Mouse (Mus musculus) adipocyte (in vitro differentiated cells): ENCODE measurements around the gene Fnbp1.

Source experiments
- DNase-seq: peaks from one replicate; pipeline ENCODE4 v3.0.0-alpha.2; 2016; ENCODE audit warnings: low spot score

Fnbp1 gene

DNA sequence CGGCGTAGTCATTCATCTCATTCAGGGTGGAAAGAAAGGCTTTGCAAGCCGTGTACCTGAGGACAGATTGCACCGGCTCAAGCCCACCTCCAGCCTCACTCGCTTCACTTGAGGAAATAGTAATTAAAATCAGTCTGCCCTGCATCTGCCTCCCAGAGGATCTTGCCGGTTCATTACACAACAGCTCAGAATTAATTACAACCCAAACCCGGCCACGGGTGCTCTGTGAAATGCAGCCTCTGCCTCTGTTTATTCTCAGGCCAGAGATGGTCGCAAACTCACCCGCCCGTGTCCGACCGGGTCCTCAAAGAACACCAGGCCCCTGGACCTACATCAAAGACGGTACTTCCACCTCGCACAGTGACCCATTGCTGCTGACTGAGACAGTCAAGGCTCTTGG is 45.7 kb downstream of the Fnbp1 start:
- no peak for DNase-seq

- no peak for DNase-seq
These were observed 47.2 kb downstream of the Fnbp1 start for GRCm38 (mm10) chr2:31094565-31094964.

DNA sequence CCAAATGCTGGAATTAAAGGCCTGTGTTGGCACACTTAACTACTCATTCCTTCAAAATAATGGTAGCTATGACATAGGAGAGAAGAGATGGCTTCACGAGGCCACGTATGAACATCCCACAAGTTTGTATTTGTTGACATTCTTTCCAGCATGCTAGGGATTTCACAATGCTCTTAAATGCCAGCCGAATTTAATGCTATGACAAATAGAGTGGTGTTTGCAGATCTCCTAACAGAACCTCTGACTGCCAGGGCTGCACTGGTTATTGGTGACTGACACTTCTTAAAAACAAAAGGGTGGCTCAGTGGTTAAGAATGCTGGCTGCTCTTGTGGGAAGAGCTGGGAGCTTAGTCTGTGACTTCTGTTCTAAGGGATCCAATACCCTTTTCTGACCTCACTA is 48.9 kb downstream of the Fnbp1 start:
- DNase-seq = no peak

GRCm38 (mm10) chr2:31091182-31091581 is 50.6 kb downstream of the Fnbp1 start:
- no peak for DNase-seq

- no peak for DNase-seq
These were observed 52.2 kb downstream of the Fnbp1 start for GRCm38 (mm10) chr2:31089607-31090006.

GRCm38 (mm10) chr2:31088871-31089270 is 52.9 kb downstream of the Fnbp1 start:
- no peak for DNase-seq

DNA sequence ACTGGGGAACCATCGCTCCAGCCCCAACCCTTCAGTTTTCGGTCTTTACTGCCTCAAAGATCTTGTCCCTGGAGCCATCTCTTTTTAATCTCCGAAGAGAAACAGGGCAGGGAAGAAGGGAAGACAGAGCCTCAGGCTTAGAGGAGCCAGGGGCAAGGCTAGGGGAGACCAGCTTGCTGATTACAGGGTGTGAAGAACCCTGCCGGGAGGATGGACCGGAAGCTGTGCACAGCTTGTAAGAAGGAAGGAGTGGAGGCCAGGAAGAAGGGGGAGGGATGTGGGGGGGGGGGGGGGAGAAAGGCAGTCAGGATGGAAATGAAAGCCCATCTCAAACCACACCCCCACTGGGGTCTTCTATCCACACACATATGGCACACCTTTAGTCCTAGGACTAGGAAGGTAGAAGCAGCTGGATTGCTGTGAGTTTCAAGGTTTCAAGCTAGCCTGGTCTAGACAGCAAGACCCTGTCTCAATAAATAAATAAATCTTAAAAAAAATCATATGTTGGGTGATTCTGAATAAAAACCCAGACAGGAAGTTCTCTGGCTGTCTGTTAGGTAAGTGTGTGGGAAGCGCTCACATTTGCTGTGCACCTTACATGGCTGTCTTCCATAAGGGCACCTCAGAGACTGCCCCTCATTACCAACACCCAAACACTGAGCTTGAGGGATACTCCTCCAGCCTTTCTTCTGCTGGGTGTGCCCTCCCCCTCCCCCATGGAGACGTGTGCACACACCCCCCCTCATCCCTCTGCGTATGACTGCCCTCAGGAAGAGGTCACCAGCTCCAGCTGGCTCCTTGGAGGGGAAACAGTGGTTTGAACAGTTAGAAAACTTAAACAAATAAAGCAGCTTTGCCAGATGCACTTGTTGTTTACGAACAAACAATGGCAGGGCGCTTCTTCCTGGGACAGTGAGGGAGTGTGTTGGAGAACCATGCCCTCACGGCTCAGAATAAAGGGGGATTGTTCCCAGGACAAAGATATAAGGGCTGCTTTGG is 53.8 kb downstream of the Fnbp1 start:
- no peak for DNase-seq

GRCm38 (mm10) chr2:31087085-31087484 is 54.7 kb downstream of the Fnbp1 start:
- no peak for DNase-seq

DNA sequence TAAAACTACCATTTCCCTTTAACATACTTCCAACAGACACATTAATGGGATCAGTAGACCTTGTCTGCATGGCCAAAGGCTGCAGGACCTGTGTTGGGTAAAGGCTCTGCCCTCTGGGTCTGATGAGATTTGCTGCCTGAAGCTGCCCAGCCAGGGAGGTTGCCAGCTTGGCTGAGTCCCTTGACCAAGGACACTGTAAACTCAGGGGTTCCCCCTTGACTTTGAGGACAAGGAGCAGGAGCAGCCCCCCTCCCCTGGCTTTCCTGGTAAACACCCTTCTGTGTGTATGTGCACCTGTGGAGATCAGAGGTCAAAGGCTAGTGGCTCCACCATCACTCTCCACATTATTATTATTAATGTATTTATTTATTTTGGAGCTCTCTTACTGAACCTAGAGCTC is 55.3 kb downstream of the Fnbp1 start:
- DNase-seq = no peak

- no peak for DNase-seq
These were observed 57.5 kb downstream of the Fnbp1 start for GRCm38 (mm10) chr2:31084169-31084850.

- no peak for DNase-seq
These were observed 58.4 kb downstream of the Fnbp1 start for GRCm38 (mm10) chr2:31083372-31083771.

DNA sequence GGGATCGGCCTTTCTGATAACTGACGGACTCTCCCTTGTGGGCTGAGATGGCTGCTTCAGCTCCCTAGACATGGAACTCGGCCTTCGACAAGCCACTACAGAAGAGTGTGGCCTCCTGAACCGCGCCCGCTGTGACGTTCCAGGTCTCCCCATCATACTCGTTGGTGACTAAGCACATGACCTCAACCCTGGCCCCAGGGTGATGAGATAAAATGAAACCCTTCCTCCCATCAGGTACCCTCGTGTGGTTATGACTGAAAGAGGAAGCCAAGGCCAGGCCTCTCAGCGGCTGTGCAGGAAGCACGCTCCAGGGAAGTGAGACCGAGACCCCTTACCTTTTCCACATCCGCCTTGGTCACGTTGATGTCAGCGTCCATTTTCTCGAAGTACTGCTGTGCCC is 59.2 kb downstream of the Fnbp1 start:
- DNase-seq = no peak

DNA sequence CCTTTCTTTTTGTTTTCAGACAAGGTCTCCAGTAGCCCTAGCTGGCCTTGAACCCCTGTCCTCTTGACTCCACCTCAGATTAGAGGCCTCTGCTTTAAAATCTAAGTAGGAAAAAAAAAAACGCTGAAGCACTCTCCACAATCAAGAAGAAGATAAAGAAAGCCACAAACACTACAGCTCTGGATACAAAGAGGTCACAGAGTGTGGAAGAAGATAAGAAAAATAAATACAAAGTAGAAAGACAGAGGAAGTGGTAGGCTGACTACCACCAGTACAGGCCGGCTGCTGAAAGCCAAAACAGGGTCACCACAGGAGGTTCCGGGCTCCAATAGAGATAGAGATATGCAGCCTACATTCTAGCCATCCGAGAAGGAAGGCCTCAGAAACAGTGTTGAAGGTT is 60.5 kb downstream of the Fnbp1 start:
- DNase-seq = no peak

DNA sequence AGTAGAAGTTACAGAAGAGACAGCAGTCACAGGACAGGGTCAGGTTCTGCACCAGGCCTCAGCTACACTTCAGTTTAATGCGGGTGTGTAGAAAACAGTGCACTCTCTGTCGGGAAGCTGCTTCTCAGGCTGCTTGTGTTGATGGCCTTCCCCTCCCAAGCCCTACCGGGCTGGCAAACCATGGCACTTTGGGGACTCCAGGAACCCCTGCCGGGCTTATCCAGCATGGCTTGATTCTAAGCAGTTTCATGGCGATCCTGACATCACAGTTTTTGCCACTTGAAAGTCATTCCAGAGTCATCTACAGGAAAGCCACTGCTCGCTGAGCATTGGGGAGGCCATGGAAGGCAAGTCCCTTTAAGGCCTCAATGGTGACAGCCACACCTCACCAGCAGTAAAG is 62.7 kb downstream of the Fnbp1 start:
- DNase-seq = no peak

DNA sequence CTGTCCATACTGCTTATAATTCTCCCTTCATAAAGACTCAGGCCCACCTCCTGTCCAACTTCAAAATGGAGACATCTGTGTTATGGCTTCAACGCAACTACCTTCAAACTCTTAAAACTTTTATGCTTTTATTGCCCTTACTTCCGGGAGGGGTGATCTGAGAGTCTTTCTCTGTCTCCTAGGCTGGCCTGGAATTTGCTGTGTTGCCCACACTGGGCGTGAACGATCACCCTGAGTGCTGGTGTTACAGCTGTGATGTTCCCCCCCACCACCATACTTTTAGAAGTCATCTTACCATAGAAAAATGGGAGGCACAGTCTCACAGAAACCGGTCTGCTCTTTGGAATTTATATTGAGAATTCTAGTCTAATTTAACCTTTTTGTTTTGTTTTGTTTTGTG is 64.2 kb downstream of the Fnbp1 start:
- no peak for DNase-seq

- DNase-seq = peak; percentile 45
These were observed 65.3 kb downstream of the Fnbp1 start for GRCm38 (mm10) chr2:31076351-31077140.

- no peak for DNase-seq
These were observed 66.0 kb downstream of the Fnbp1 start for GRCm38 (mm10) chr2:31075836-31076235.

- DNase-seq = no peak
These were observed 66.6 kb downstream of the Fnbp1 start for GRCm38 (mm10) chr2:31075168-31075567.

DNA sequence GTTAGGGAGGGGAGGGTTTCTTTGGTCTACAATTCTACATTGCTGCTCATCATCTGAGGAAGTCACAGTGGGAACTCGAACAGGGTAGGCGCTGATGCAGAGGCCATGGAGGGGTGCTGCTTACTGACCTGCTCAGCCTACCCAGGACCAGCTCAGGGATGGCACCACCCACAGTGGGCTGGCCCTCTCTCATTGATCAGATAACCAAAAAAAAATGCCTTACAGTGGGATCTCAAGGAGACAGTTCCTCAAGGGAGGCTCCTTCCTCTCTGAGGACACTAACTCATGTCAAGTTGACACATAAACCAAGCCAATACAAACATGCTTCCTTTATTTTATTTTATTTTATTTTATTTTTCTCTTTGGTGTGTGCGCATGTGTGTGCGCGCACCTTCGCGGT is 72.3 kb downstream of the Fnbp1 start:
- DNase-seq = no peak

DNA sequence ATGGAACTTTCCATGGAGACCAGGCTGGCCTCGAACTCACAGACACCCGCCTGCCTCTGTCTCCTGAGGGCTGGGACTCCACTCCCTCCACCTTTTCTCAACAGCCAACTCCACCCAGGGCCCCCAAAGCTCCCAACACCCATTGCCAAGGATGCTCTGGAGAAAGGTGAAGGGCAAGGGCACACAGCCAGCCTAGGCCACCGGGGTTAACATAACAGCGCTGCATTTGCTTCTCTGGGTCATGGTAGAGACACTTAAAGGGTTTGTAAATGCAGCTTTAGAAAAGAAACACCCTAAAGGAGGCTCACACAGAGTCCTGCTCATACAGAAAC is 72.7 kb downstream of the Fnbp1 start:
- no peak for DNase-seq

GRCm38 (mm10) chr2:31068246-31069113 is 73.3 kb downstream of the Fnbp1 start:
- DNase-seq = peak; percentile 83
